Mouse (Mus musculus): ENCODE measurements around the gene Plekhg3.

Plekhg3 gene

DNA sequence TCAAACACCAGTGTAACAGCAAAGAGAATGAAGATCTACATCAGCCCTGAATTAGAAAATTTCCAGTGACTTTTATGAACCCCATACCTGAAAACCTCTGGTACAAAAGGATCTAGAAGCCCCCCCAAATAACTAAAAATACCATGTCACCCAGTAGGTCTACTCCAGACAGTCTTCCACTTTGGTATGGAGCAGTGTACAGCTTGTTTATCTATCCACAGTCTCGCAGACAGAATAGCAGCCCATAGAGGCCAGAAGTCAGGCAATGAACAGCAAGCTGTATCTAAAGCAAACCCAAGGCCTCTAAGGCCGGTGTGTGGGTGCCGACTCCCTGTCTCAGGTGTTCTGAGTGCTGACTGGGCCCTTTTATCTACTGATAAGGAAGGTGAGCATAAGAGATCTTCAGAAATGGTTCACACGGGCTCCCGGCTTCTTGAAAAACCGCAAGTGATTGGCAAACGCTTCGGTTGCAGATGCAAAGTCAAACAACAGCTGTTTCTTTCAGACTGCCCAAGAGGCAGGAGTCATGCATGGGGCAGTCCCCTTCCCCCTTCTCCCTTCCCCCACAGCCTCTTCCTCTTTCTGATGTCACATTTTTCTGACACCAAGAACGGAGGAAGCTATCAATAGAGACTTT is 3.3 kb upstream of the Plekhg3 start:
- no peak for DNase-seq (ENCODE audit: low read depth, low spot score)

- no peak for DNase-seq (ENCODE audit: low read depth, low spot score)
These were observed 1.9 kb upstream of the Plekhg3 start for GRCm38 (mm10) chr12:76528766-76529165.

GRCm38 (mm10) chr12:76531986-76532925 is 1.6 kb downstream of the Plekhg3 start:
- DNase-seq (ENCODE audit: low read depth, low spot score): no peak

GRCm38 (mm10) chr12:76532926-76533376 is 2.3 kb downstream of the Plekhg3 start:
- no peak for DNase-seq (ENCODE audit: low read depth, low spot score)

DNA sequence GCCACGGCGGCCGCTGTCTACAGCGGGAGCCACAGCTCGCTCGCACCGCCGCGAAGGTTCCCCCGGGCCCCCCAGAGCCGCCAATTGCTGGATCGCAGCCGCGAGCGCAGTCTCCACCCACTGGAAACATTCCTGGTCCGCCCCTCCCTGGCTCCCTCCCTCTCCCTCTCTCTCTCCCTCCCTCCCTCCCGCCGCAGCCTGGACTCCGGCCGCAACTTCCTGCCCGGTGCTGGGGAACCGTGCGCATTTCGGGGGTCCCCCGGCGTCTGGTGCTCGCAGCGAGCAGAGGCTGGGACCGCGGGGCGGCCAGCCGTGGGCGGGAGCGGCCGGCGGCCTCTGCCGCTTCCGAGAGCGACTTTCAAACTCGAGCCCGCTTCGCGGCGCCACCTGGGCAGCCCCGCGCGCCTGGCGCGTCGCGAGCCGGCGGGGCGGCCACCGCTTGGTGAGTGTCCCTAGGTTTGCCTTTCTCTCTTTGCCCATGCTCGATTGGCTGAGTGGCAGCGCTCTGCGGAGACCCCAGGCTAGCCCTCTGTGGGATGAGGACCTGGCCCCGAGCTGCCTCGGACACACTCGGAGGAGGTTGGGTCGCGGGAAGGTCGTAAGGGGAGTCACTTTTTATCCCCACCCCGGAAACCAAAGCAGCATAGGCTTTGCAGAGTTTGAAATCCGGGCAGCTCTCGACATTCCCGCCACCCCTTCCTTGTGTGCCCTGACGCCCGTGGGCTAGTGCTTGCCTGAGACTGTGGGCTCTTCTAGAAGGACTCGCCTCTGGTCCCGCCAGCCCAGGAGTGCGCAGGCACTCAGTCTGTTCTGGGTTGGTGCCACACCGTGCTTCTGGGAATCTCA is 2.9 kb downstream of the Plekhg3 start:
- DNase-seq (ENCODE audit: low read depth, low spot score): no peak

GRCm38 (mm10) chr12:76534233-76534632 is 3.5 kb downstream of the Plekhg3 start:
- no peak for DNase-seq (ENCODE audit: low read depth, low spot score)

GRCm38 (mm10) chr12:76534641-76535283 is 4.1 kb downstream of the Plekhg3 start:
- DNase-seq (ENCODE audit: low read depth, low spot score): no peak

DNA sequence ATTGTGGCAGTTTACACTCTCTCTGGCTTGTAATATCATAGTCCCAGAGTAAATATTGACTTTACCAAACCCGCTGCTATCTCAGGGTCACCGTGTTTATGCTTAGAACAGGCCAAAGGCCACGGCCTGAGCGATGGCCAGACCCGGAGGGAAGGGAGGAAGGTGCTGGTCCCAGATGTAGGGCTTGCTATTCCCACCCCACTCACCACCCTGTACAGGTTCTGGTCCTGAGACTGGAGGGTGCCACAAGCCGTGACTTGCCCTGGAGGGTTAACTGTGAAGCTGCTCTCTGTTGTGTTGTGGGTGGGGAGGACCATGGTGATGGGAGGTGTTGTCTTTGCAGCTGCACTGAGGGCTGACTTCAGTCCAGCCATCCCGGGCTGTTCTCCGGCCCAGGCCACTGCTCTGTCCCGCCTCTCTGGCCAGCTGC is 4.8 kb downstream of the Plekhg3 start:
- no peak for DNase-seq (ENCODE audit: low read depth, low spot score)

- no peak for DNase-seq (ENCODE audit: low read depth, low spot score)
These were observed 6.0 kb downstream of the Plekhg3 start for GRCm38 (mm10) chr12:76536591-76537153.

DNA sequence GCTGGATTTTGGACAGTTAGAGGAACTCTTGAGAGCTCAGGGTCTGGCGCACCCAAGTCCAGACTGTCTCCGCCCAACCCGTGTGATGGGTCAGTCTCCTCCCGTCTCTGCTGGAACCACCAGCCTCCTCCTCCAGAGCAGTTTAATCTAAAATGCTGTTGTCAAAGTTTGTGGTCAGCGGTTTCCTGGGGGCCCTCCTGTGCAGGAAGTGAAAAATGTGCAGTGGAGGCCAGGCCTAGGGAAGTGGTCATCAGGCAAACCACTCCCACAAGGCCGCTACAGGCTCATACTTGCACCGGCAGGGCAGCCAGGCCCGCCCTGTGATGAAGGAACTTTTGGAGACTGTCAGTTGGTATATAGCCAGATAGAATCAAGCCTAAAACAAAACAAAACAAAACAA is 6.7 kb downstream of the Plekhg3 start:
- no peak for DNase-seq (ENCODE audit: low read depth, low spot score)

DNA sequence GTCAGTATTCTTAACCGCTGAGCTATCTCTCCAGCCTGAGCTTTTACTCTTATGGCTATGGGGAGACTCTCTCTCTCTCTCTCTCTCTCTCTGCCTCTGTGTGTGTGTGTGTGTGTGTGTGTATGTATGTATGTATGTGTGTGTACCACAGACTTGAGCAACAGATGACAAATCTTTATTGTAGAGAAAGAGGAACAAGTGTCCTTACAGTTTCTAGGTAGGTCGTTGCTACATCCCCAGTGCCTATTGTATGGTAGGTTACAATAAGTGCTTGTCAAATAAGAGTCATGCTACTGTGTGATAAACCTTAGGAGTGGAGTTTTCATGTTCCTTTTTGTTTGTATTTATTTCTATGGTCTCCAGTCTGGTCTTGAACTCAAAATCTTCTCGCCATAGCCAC is 9.5 kb downstream of the Plekhg3 start:
- no peak for DNase-seq (ENCODE audit: low read depth, low spot score)

- DNase-seq (ENCODE audit: low read depth, low spot score): no peak
These were observed 10.1 kb downstream of the Plekhg3 start for GRCm38 (mm10) chr12:76540701-76541221.

DNA sequence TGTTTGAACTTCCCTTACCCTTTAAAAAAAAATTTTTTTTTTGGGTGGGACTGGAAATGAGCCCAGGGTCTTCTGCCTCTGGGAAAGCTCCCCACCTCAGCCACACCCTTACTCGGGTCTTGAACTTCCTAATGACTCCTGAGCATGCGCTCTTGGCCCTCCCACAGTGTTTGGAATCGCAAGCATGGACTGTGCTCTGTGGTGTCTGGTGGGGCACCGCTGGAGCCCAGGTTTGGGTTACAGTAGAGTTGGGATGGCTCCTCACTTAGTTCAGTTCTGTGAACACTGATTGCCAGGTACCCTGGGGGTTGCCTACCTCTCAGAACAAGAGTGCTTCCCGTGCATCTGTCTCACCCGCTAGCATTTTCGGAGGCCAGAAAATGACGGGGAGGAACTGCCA is 10.8 kb downstream of the Plekhg3 start:
- no peak for DNase-seq (ENCODE audit: low read depth, low spot score)

DNA sequence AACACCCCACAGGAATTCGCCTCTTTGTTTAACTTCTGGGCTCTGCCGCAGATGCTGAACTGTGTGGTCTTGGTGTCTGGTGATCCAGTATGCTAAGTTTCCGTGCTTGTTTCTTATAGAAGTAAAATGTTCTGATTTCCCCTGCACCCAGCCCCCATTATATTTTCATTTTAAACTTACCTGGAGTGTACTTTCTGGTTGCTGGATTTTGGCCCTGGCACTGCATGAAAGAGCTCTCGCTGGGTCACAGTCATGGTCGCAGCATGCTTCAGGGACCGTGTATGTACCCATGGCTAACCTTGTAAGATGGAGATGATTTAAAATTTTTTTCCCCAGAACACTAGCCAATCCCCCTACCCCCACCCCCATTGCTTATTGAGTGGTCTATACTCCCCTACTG is 11.2 kb downstream of the Plekhg3 start:
- no peak for DNase-seq (ENCODE audit: low read depth, low spot score)

DNA sequence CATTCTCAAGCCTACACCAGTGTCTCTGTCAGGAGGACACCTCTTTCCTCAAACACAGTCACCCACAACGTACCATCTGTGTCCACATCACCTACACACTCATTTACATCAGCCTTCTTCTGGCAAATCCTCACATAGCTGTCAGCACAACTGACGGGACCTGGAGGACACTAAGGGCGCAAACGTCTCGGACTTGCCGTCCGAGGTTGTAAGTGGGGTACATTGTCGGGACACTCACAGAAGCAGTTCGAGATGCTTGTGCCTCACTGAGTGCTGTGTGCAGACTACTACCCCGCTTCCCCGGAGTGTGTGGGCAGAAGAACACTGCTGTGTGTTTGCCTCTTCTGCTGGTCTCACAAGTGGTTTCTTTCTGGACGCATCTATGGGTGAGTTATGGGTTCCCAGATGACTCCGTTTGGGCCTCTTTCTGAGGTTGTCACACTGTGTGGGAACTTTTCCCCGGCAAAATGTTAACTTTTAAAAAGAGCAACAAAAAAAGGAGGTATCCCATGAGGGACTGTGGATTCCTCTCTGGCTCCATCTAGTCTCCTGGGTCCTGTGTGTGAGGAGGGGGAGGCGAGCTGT is 15.2 kb downstream of the Plekhg3 start:
- DNase-seq (ENCODE audit: low read depth, low spot score): no peak

- DNase-seq (ENCODE audit: low read depth, low spot score): no peak
These were observed 15.9 kb downstream of the Plekhg3 start for GRCm38 (mm10) chr12:76546383-76547276.

DNA sequence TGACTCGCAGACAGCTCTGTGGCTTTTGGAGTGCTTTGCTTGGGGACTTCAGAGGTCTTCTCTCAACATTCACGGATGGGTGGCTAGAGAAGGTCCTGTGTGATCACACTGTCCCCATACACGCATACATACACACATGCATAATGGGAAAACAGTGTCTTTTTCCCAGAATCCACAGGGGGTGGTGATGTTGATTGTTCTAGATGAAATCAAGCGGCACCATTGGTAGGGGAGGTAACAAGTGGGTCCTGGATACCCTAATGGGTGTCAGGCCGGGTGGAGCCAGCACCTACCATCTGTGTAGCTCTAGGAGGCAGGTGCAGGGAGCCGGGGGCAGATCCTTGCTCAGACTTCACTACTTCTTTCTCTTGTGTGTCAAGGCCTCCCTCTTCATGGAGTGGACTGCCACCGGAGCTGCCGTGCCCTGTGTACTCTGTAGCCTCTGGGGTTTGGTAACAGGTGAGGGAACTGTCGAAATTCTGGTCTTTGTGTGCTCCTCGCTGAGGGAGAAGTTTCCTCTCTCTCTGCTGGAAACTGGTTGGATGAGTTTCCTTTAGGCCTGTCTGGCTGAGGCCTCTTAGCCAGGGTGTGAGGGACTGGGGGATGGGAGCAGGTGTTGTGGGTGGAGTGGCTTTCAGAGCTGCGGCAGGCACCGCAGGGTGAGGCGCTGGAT is 16.9 kb downstream of the Plekhg3 start:
- no peak for DNase-seq (ENCODE audit: low read depth, low spot score)

GRCm38 (mm10) chr12:76548082-76548423 is 17.4 kb downstream of the Plekhg3 start:
- no peak for DNase-seq (ENCODE audit: low read depth, low spot score)

GRCm38 (mm10) chr12:76549203-76549602 is 18.5 kb downstream of the Plekhg3 start:
- no peak for DNase-seq (ENCODE audit: low read depth, low spot score)
